Mouse (Mus musculus) CH12.LX (cell line): ENCODE data around the gene Rps21.

ENCODE experiments used
- CTCF ChIP-seq, 2 experiments: IDR thresholded peaks in 1 of 2; conservative IDR thresholded peaks in 1 of 2; 2 replicates each; pipeline ENCODE4 v1.5.1; 2011 to 2012; ENCODE audit warnings: low read depth in 2 of 2, low read length in 2 of 2, improper control_type of control experiment in 1 of 2, inconsistent platforms in 1 of 2, mild to moderate bottlenecking in 1 of 2, moderate library complexity in 1 of 2
- ETS1 ChIP-seq: conservative IDR thresholded peaks from 2 replicates; pipeline ENCODE4 v1.6.1; 2012; ENCODE audit warnings: low read depth, mild to moderate bottlenecking, inconsistent platforms, low read length, improper control_type of control experiment, moderate library complexity
- KAT2A ChIP-seq: IDR thresholded peaks from 2 replicates; pipeline ENCODE4 v1.6.1; 2012; ENCODE audit warnings: low read length, improper control_type of control experiment, inconsistent platforms; ENCODE audit not compliant: insufficient replicate concordance
- MAFK ChIP-seq: IDR thresholded peaks from 2 replicates; pipeline ENCODE4 v1.6.1; 2011; ENCODE audit warnings: low read length, improper control_type of control experiment; ENCODE audit not compliant: insufficient replicate concordance

DNA sequence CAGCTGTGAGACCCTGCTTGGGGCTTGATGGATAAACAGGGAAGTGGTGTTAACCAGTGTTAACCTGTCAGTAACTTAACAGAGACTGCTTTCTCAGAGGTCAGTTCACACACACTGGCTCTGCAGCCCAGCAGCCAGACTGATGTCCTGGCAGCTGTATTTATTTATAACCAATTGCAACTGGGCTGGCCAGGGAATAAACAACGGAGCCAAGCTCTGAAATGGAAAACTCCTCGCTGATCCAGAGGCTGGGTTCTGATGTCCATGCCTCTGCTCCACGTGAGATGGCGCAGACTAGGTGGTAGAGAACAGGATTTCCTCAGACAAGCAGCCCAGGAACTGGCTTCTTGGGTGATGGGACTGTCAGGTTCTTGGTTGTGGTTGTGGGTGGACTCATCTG lies 34.8 kb downstream of the Rps21 start:
- no peak for TF ChIP-seq KAT2A
- TF ChIP-seq CTCF (conservative IDR thresholded peaks at IDR 0.05 in 1 of 2, IDR thresholded peaks at IDR 0.05 in 1 of 2; ENCODE audit: low read depth in 2 of 2, low read length in 2 of 2) = no peak
- TF ChIP-seq MAFK = no peak
- TF ChIP-seq ETS1 = no peak
